Mouse (Mus musculus) ovary, postnatal 14 days (tissue): ENCODE results near the gene Uhmk1.

Experiments used
- DNase-seq: peaks from one replicate; pipeline ENCODE4 v3.0.0; 2022; ENCODE audit warnings: low spot score

Gene Uhmk1

DNA sequence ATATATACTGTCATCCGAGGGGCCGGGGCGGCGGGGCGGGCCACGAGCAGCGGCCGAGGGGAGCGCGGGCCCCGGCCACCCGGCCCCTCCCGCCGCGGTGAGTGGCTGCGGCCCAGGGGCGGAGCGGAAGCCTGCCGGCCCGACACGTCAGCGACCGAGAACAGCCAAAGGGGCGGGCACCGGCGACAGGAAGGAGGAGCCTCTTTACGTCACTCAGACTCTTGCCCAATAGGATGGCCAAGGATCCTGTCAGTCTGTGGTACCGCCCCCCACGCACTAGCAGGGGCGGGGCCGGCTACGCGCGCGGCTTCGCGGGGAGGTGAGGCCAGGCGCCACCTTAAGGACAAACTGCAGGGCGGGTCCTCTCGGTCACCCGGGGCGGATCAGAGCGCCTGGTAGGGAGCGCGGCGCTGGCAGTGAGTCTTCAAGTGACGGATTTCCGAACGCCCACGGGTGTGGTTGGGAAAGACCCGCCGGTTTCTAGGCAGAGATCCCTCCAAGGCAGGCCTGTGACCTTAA, 40.3 kb downstream of the Uhmk1 start, which contains the start of gene Uap1:
Gene Uap1 (minus strand): TSS at position 144 of the 519 bp plus-strand sequence.
- DNase-seq: peak; percentile 96

DNA sequence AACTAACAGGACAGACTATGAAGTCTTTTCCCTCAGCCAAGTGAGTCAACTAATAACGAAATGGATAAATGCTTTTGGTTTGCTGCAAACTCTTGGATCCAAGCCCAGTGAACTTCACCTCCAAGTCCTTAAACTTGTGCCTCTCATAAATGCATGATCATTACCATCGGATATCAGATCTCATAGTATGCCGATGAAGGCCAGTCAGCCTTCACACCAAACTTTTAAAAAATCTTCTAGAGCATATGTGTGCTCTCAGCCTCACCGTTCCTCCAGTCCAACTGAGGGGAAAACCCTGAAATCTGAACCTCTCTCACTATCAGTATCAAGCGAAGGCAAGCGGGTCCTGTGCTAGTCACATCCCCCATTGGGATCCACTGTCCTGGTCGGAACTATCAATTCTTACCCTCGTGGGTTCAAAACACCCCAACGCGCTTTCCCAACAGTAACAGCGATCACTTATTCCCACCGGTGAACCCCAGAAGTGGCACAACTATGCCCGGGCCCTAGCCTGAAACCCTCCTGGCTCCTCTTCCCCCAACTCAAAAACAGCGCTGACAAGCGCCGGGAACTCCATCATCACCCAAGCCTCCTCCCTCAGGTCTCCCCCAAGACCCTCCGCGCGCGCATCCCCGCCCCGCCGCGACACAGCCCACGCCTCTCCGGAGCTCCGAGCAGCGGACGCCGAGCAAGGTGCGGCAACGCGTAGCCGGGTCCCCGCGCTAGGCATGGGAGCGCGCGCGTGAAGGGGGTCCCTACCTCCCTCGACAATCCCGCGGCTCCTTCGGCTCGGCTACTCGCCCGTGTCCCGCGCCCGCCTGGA, 41.0 kb downstream of the Uhmk1 start:
- DNase-seq: peak; percentile 10

DNA sequence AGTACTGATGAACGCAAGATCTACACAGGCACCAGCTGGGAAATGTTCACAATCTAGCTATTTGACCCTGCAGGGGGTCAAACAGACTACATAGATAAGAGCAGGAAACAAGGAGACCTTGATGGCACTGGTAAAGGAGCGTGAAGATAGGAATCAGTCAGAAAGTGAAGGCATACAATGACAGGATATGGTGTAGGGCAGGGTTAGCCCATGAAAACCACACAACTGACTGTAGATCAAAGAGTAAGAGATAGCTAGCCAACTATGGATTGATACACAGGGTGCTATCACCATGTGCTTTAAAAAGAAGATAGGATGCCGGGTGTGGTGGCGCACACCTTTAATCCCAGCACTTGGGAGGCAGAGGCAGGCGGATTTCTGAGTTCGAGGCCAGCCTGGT, 47.4 kb downstream of the Uhmk1 start:
- no peak for DNase-seq

DNA sequence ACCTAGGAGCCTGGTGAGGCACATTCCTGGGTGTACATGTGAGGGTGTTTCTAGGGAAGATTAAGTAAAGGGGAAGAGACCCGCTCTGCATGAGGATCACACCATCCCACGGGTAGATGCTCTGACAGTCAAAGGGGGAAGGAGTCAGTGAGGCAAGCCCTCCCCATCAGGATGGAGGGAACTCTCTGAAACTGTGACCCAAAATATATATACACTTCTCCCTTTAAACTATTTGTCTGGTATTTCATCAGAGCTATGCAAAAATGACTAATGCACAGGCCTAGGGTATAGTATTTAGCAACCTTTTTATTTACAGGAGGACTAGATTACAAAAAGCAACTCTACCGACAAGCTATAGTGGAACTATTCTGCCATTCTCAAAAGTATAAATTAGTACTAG, 50.3 kb downstream of the Uhmk1 start:
- DNase-seq: no peak

DNA sequence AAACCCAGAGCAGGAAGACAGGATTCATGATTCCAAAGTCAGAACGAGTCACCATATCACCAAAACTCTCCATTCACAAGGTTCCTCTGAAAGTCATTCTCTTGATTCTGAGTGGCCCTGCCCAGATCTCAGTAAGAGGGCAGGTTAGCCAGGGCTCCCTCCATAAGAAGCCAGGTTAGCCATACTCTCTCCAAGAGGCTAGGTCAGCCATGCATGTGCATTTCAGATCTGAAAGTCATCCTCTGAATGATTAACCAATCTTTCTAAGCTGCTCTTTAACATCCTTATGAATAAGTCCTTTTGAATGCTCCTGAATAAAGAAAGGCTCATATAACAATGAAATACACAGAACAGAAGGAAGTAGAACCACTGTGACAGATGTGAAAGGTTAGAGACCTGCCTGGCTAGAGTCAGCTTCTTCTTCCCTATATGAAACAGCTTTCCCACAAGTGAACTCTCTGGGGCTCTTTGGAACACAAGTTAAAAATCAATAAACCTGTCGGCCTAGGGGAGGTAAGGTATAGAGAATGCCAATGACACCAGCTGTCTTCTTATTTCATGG, 51.1 kb downstream of the Uhmk1 start:
- DNase-seq: no peak

DNA sequence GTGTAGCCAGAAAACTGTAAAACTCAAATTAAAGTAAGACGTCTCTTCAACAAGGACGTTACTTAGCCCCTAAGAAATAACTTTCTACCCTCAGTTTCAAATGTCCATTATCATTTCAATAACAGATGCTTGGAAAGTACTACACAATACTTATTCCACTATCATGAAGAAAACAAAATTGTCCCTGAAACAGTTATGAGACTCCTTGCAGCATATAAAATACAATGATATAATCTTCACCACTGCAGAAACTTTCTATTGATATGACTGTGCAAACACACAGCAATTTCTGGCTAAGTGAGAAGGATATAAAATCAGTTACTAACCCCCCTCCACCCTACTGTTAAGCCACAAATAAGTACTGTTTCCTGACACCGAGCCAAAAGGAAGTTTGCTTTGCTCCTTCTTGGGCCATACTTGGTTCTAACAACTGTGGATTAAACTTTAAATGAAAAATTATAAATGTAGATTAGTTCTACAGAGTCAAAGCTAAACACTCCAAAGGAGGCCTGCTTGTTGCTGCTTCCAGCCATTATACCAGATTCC, 51.7 kb downstream of the Uhmk1 start:
- DNase-seq: no peak

DNA sequence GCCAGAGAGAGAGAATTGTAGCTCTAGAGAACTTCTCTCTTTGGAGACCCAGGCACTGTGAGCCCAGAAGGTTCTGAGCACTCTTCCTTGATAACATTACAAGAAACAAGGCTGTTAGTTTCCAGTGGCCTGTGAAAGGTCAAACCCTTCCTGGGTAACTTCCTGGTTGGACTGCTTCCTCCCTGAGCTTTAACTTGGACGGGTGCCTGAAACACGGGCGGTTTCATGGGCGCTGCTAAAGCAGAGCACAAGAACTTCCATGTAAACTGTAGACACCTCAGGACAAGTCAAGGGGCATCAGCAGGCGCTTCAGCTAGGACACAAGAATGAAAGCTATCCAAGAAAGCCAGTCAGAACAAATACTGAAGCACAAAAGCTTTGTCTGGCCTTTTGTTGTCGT, 53.3 kb downstream of the Uhmk1 start:
- no peak for DNase-seq

DNA sequence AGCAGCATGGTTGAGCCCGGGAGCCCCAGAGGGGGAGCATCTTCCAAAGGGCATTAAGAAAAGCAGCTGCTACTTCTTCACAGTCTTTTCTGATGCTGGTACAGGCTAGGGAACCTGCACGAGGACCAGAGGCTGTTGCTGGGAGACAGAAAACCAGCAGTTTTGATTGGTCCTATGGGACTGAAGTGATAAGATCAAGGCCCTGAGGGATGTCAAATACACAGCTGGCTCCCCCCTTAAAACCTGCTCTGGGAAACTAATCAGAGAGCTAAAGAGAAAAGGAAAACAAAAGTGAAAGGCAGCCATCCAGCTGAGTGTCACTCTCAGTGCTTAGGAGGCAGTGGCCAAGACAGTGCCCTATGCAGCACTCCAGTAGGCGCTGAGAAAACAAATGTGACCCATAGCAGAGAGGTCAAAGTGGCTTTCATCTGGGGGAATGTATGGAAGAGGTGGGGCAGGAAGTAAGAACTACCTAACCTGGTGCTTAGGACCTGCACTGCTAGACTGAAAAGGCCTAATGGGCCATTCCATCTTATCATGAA, 54.7 kb downstream of the Uhmk1 start:
- no peak for DNase-seq

DNA sequence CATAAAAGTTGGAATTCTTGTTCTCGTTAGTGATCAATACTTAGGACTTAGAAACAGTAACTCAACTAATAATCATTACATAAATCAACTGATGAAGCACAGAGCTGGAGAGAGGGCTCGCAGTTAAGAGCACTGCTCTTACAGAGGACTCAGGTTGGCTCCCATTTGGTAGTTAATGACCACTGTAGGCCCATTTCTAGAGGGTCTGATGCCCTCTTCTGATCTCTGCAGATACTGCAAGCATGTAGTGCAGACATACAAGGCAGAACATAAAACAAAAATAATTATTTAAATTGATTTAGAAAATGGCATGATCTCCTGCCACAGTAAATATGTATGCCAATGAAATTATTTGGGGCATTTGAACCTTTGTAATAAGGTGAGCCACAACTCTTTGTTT, 55.5 kb downstream of the Uhmk1 start:
- no peak for DNase-seq

DNA sequence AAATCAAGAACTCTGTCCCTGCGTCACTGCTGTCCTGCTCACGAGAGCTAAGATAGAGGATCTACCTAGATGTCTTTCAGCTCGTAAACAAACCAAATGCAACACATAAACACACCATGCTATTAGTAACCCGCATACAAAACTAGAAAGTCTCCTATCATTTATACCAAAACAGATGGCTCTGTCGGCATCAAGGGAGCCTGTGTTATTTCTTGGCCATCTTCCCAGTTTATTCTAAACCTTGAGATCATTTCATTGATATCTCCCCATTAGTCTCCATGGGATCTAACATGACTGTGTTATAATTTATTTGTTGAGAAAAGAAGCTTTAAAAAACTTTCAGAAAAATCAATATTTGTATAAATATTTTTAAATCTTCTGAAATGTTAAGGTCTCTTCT, 59.4 kb downstream of the Uhmk1 start:
- no peak for DNase-seq

DNA sequence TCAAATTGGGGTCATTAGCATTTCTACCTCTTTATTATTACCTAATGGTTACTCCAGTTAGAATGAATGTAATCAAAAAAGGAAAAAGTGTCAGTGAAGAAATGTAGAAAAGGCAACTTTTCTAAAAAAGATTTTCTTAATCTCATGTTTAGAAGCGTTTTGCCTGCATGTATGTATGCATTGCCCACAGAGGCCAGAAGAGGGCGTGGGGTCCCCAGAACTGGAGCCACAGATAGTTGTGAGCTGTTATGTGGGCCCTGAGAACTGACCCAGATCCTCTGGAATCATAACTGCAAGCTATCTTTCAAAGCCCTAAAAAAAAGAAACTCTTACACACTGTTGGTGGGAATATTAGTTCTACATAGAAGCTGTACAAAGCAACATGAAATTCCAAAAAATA, 59.9 kb downstream of the Uhmk1 start:
- no peak for DNase-seq

DNA sequence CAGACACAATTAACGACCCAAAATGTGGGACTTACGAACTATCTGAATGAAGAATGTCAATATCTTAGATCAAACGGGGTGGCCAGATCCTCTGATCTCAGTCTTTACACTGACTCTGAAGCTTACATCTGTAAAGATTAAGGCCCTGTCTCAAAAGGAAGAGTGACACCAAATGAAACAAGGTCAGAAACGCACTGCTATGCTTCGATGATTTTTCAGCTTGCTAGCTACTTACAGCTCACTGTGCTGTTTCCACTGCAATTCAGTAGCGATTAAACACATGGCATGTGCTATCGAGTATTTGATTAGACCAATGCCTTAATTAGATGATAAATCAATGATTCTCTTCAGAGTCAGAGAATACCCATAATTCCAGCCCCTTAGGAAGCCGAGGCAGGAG, 61.2 kb downstream of the Uhmk1 start:
- DNase-seq: no peak

DNA sequence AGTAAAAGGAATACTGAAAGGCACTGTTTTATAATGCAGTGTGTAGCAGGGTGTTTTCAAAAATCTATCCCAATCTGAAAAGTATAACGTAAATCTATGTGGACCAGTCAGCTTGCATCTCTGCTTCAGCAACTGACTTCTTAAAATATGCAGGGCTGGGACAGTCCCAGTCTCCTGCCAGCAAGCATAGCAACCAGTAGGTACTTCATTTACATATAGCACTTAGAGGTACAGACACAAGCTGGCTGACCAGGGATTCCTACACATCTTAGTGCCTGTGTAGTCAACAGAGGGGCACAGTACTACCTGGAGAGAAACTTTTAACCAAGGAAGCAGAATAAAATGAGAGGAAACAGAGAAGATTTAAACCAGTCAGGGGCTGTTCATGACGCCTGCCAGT, 62.6 kb downstream of the Uhmk1 start:
- DNase-seq: no peak

DNA sequence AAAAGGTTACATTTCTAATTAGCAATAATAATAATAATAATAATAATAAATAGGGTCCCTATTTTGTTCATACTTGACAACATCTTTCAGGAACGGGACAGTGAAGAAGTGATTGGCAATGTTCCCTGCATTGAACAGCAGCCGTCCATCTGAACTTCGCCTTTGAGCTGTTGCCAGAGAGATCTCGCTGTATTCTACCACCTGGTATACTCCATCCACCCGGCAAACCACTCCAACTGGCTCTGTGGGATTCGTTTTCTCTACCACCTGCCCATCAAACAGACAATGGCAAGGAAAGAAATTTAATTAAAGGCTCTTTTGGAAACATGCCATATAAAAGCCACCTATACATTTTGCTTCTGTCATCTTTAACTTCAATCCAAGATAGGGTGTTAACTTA, 64.3 kb downstream of the Uhmk1 start:
- DNase-seq: no peak

DNA sequence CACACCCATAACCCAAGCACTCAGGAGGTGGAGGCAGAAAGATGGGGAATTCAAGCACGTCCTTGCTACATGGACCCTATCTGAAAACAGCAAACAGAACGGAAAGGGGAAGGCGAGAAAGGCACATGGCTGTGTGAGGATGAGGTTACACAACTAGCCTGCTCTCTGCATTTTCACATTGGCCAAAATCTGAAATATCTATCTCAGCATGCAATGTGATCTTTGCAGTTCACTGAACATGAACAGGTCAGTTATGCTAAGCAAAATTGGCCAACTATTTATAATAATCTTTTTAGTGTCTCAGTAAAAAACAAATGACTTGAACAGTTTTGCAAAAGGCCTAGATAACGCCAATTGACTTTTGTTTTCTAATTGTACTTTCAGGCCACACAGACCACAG, 65.4 kb downstream of the Uhmk1 start:
- DNase-seq: no peak

DNA sequence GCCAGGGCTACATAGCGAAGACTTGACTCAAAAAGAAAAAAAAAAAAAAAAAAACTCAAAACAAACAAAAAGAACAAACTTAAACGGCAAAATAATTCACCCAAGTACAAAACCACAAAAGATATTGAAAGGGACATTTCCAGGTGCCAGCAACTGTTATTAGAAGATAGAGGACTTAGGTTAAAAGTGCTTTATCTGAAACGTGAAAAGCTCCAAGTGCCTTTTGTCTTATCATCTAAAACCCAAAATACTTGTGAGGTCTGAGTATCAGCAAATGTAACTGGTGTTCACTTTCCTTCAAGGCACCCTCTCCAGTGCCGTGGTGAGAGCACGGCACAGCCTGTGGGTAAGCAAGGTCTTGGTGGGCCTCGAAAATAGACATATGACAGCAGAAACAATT, 66.7 kb downstream of the Uhmk1 start:
- DNase-seq: no peak

DNA sequence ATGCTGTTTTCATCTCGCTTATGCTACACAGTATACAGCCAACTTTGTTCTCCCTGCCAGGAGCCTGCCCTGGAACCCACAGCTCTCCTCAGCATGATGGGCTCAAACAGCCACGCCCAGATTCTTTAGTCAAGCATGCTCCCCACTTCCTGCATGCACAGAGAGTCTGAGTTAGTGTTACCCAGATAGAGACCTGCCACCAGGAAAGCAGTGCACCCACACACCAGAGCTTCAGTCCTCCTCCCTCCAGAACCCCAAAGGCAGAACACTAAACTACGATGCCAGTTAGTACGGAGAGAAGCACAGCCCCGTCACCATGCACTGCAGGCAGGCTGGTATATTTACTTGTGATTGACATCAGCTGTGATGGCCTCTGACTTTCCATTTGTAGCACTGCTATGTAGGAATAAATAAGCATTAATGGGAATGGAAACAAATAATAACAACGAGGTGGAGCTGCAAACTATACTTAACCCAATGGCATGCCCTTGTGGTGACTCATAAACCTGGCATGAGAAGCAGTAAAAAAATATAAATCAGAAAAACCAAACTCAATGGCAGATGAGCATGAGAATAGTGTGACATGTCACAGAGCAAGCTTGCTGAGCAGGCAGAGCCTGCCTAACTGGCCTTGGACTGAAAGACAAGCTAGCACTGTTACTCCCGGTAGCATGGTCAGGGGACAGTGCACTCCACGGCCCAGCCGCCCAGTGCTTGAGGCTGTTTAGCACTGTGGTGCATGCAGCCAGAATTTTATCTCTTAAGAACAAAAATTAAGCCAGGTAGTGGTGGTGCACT, 67.3 kb downstream of the Uhmk1 start:
- no peak for DNase-seq

DNA sequence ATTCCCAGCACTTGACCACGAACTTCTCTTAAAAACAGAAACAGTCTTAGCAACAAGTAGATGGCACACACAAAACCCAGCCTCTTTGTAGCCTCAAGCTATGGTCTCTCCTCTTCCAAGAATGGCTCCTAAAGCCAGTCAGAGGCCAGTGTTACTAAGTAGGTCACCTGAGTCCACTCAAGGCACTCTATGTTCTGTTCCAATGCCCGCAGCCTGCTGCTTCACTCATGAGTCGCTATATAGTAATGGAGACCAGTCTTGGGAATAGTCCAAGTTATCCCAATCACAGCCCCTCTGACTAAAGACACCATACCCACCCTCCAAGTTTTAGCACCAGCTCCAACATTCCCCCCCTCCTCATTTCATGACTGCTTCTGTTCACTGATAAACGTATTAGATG, 69.6 kb downstream of the Uhmk1 start:
- DNase-seq: no peak
